Mouse (Mus musculus): ENCODE measurements around the gene Cspg5.

The Cspg5 gene

GRCm38 (mm10) chr9:110243221-110243833 lies at the start of gene Cspg5:
Cspg5 (plus strand) TSS chr9:110243783.
- in situ Hi-C loops (cut with MboI; ENCODE audit: low sequenced_read_pairs) = no loop called here

GRCm38 (mm10) chr9:110199870-110200269 lies 43.7 kb upstream of the Cspg5 start:
- in situ Hi-C loops (cut with MboI; ENCODE audit: low sequenced_read_pairs) = no loop called here

DNA sequence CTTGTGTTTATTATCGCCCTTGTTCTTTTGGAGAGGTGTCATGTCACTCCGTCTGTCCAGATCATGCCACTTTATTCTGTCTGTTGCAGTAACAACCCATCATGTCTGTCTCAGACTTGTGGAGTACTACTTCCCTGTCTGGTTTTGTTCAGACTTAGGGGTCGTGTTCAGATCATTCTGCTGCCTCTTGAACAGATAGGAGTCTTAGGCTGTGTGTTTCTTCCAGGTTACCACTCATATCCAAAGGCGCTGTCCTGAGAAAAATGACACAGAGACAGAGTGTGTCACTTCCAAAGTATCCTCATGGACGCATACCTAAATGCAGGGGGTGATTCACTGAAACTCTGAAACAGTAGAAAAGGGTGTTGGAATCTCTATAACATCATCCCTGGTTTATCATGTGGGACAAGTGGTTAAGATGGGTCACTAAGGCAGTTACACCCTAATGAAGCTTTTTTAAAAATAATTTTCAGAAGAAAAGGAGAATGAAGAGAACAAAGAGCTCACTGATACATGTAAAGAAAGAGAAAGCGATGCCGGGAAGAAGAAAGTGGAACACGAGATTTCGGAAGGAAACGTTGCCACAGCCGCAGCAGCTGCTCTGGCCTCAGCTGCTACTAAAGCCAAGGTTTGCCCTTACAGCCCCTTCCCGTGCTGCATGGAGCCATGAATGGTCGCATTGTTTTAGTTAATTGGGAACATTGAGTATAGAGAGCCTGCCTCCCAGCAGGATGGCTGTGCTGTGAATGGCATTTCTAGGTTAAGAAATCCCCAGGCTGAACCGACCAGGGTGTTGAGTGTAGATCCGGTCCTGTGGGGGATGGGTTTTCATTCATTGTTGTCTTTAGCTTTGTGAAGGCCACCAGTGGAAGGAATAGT lies 37.8 kb upstream of the Cspg5 start:
- in situ Hi-C loops (cut with MboI; ENCODE audit: low sequenced_read_pairs) = no loop called here

DNA sequence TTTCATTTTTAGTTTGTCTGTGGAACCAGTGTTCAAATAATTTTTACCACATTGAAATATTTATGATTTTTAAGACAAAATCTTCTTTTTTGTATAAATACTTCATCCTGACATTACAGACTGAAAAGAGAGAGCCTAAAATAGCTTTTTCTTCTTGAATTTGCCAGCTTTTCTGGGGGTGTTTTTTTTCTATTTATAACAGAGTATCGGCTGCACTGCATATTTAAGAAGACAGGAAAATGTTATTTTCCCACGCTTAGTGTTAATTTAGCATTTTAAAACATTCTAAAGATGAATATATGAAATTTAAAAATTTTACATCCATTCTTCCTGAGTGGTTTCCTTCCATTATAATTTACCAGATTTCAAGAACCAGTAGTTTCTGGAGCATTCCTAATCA lies 37.1 kb upstream of the Cspg5 start:
- in situ Hi-C loops (cut with MboI; ENCODE audit: low sequenced_read_pairs) = no loop called here

- in situ Hi-C loops (cut with MboI; ENCODE audit: low sequenced_read_pairs) = no loop called here
Measured at GRCm38 (mm10) chr9:110208265-110208664, 35.3 kb upstream of the Cspg5 start.

GRCm38 (mm10) chr9:110208967-110209366 lies 34.6 kb upstream of the Cspg5 start:
- in situ Hi-C loops (cut with MboI; ENCODE audit: low sequenced_read_pairs) = no loop called here

GRCm38 (mm10) chr9:110224273-110224672 lies 19.3 kb upstream of the Cspg5 start:
- in situ Hi-C loops (cut with MboI; ENCODE audit: low sequenced_read_pairs) = no loop called here

DNA sequence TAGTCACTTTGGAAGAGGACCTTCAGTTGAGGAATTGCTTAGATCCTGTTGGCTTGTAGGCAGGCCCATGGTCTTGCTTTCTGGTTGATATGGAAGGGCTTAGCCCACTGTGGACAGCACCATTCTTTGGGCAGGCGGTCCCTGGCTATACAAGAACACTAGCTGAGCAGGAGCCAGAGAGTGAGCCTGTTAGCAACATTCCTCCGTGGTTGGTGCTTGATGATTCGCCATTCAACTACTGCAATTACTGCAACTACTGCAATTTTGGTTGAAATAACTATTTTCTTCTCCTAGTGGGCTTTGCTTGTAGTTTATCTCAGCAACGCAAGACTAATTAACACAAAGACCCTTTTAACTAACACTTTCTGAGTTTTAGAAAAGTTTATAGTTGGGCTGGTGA lies 17.4 kb upstream of the Cspg5 start:
- in situ Hi-C loops (cut with MboI; ENCODE audit: low sequenced_read_pairs) = no loop called here

DNA sequence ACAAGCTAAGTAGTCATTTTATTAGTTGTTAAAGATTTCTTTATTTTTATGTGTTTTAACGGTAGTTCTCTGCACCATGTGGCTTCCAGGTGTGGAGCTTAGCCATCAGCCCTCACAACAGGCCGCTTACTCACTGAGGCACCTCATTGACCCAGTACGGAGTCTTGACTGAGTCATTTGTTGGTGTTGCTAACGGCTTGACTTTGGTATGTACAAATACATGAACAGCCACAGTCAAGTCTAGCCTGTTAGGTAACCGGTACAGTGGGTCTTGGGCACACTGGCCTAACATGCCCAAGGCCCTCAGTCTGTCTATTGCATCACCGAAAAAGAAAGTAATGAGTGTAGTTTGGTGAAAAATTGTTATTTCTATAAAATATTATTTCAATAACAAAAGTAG lies 14.9 kb upstream of the Cspg5 start:
- in situ Hi-C loops (cut with MboI; ENCODE audit: low sequenced_read_pairs) = no loop called here

GRCm38 (mm10) chr9:110229112-110229511 lies 14.5 kb upstream of the Cspg5 start:
- in situ Hi-C loops (cut with MboI; ENCODE audit: low sequenced_read_pairs) = no loop called here

GRCm38 (mm10) chr9:110229566-110230248 lies 13.9 kb upstream of the Cspg5 start:
- in situ Hi-C loops (cut with MboI; ENCODE audit: low sequenced_read_pairs) = no loop called here

GRCm38 (mm10) chr9:110230395-110231071 lies 13.1 kb upstream of the Cspg5 start:
- in situ Hi-C loops (cut with MboI; ENCODE audit: low sequenced_read_pairs) = no loop called here

DNA sequence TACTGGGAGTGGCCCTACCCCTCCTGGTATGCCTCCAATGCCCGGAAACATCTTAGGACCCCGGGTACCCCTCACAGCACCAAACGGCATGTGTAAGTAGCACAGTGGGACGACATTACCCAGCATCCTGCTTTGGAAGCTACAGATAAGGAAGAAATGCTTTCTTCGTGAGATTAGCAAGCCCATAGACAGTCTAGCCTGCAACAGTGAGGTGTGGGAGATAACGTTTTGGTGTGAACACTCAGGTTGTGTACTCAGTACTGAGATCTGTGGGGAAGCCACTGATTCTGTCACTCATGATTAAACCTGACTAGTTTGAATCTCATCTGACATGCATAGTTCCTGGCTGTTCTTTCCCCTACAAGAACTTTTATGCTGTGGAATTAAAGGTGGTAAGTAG lies 8.6 kb upstream of the Cspg5 start:
- in situ Hi-C loops (cut with MboI; ENCODE audit: low sequenced_read_pairs) = no loop called here

- in situ Hi-C loops (cut with MboI; ENCODE audit: low sequenced_read_pairs) = no loop called here
Measured at GRCm38 (mm10) chr9:110244567-110244888, 945 bp downstream of the Cspg5 start.

DNA sequence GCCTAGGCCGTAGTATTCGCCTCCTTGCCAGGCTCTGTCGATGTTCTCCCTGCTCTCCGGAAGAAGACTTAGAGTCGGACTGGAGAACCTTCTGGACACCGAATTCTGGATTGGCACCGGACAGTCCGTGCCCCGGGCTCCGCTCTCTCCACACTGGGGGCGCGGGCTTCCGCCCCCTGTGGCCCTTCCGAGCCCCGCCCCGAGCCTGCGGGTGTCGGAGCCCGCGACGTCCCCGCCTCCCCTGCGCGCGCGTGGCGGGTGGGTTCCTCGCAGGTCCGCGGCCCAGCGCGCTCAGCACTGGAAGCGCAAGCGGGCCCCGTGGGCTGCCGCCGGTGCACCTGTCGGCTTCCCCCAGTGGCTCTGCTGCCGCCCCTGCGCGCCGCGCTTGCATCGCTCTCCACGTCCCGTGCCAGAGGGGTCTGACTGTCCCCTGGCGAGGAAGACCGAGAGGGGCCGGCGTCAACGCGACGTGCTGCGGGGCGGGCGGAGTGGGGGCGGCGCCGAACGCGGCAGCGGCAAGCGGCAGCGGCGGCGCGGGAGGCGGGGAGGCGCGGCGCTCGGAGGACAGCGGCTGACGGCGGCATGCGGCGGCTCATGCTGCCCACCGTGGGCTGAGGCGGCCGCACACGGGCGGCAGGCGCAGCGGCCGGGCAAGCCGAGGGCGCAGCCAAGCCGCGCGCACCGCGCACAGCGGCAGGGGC lies 1.5 kb downstream of the Cspg5 start:
- in situ Hi-C loops (cut with MboI; ENCODE audit: low sequenced_read_pairs) = no loop called here

- in situ Hi-C loops (cut with MboI; ENCODE audit: low sequenced_read_pairs) = no loop called here
Measured at GRCm38 (mm10) chr9:110245590-110246320, 2.2 kb downstream of the Cspg5 start.

DNA sequence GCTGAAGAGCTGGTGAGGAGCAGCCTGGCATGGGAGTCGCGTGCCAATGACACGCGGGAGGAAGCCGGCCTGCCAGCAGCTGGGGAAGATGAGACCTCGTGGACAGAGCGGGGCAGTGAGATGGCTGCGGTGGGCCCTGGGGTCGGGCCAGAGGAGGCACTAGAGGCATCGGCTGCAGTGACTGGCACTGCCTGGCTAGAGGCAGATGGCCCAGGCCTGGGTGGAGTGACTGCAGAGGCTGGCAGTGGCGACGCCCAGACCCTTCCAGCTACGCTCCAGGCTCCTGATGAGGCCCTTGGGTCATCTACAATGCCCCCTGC lies 2.7 kb downstream of the Cspg5 start:
- in situ Hi-C loops (cut with MboI; ENCODE audit: low sequenced_read_pairs) = no loop called here

GRCm38 (mm10) chr9:110247049-110247448 lies 3.5 kb downstream of the Cspg5 start:
- in situ Hi-C loops (cut with MboI; ENCODE audit: low sequenced_read_pairs) = no loop called here

DNA sequence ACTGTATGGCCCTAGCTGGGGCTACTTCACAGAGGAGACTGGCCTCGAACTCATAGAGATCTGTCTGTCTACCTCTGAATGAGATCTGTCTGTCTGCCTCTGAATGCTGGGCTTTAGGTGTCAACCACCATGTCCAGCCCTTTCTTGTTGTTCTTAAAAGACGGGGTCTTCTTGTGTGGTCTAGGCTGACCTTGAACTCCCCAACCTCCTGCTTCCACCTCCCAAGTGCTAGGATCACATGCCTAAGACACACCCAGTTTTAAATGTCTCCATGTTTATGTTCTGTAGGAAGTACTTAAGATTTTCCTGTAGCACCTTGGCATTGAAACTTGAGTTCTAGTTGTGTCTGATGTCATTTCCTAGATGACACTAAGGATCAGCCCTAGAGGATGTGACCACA lies 5.3 kb downstream of the Cspg5 start:
- in situ Hi-C loops (cut with MboI; ENCODE audit: low sequenced_read_pairs) = no loop called here

DNA sequence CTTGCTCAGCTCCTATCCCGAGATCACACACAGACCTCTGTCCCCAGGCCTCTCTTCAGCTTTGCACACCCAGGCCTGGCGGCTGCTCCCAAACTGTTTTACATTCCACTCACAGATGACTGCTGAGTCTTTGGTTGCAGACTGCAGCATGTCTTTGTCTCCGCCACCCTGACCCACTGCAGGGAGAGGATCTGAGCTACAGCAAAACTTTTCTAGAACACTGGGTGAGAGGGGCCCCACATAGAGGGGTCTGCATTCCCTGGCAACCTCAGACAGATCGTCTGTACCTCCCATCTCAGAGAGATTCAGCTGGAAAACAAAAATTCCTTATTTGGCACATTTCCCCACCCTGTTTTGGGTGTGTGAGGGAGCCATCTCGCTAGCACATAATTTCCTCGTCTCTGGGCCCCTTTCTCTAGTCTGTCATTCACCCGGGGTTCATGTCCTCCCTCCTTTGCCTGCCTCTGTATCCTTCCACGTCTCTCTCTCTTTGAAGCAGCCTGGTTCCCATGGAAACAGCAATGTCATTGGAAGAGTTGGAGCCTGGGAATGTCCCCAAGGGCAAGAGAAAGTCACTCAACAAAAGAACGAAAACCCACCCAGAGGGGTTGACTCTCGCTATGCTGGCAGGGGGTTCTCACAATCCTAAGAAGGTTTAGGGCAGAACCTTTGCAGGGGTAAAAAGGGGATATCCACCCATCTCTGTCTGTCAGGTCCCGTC lies 6.4 kb downstream of the Cspg5 start:
- in situ Hi-C loops (cut with MboI; ENCODE audit: low sequenced_read_pairs) = no loop called here

Data from CH12F3 (cell line).